Mouse (Mus musculus) MN1 (cell line): ENCODE data around the gene Ttc38.
A peak's percentile ranks its signal among the peaks of the same experiment; 100 is the strongest.
"Not testable (repeated sequence)": the region's sequence is repeated elsewhere in the genome, so short reads cannot be mapped to it uniquely, and the experiment has no call there.

Experiments used
- DNase-seq: peaks from one replicate; pipeline ENCODE4 v3.0.0-alpha.2; 2016; ENCODE audit warnings: low spot score

The Ttc38 gene

GRCm38 (mm10) chr15:85822011-85822359, 10.1 kb upstream of the Ttc38 start:
- DNase-seq: no peak

- no peak for DNase-seq
Measured at GRCm38 (mm10) chr15:85826676-85827075, 5.4 kb upstream of the Ttc38 start.

- no peak for DNase-seq
Measured at GRCm38 (mm10) chr15:85828071-85828470, 4.0 kb upstream of the Ttc38 start.

GRCm38 (mm10) chr15:85829470-85829869, 2.6 kb upstream of the Ttc38 start:
- no peak for DNase-seq

GRCm38 (mm10) chr15:85832599-85832998, 493 bp downstream of the Ttc38 start:
- DNase-seq: no peak

GRCm38 (mm10) chr15:85835335-85835734, 3.2 kb downstream of the Ttc38 start:
- DNase-seq: no peak

GRCm38 (mm10) chr15:85836887-85837286, 4.8 kb downstream of the Ttc38 start:
- no peak for DNase-seq

- DNase-seq: no peak
Measured at GRCm38 (mm10) chr15:85840983-85841382, 8.9 kb downstream of the Ttc38 start.

- DNase-seq: no peak
Measured at GRCm38 (mm10) chr15:85841796-85842360, 9.8 kb downstream of the Ttc38 start.

- no peak for DNase-seq
Measured at GRCm38 (mm10) chr15:85845071-85845470, 13.0 kb downstream of the Ttc38 start.

GRCm38 (mm10) chr15:85851656-85852392, 19.7 kb downstream of the Ttc38 start:
- peak; percentile 31 for DNase-seq

- peak; percentile 64 for DNase-seq
Measured at GRCm38 (mm10) chr15:85858980-85859489, 26.9 kb downstream of the Ttc38 start.

- peak; percentile 98 for DNase-seq
Measured at GRCm38 (mm10) chr15:85859490-85860031, 27.5 kb downstream of the Ttc38 start, which contains the start of gene Gtse1. Gene Gtse1, plus strand, starts transcription at chr15:85859745.

GRCm38 (mm10) chr15:85865913-85866312, 33.8 kb downstream of the Ttc38 start:
- DNase-seq: not testable (repeated sequence)

GRCm38 (mm10) chr15:85867696-85868095, 35.6 kb downstream of the Ttc38 start:
- peak; percentile 89 for DNase-seq

GRCm38 (mm10) chr15:85877336-85877735, 45.2 kb downstream of the Ttc38 start:
- DNase-seq: no peak

- peak; percentile 98 for DNase-seq
Measured at GRCm38 (mm10) chr15:85878848-85879497, 46.9 kb downstream of the Ttc38 start, which contains the start of gene Trmu. Gene Trmu, plus strand, starts transcription at chr15:85879312.

- DNase-seq: no peak
Measured at GRCm38 (mm10) chr15:85879498-85879895, 47.4 kb downstream of the Ttc38 start.

GRCm38 (mm10) chr15:85885606-85886005, 53.5 kb downstream of the Ttc38 start:
- DNase-seq: no peak

- DNase-seq: no peak
Measured at GRCm38 (mm10) chr15:85889235-85889634, 57.1 kb downstream of the Ttc38 start.

- DNase-seq: no peak
Measured at GRCm38 (mm10) chr15:85891971-85892370, 59.9 kb downstream of the Ttc38 start.

- no peak for DNase-seq
Measured at GRCm38 (mm10) chr15:85892498-85893118, 60.5 kb downstream of the Ttc38 start.
